8 mouse cellular contexts compared by ENCODE assay signal in genomic region chr17:29080758-29081617, GRCm38 (mm10). TPM values are rescaled to one million over a fixed set of nuclear protein-coding genes. Genes with fewer than 3 reads are reported as not detected.
DNase-seq lines count a peak whose midpoint lies in the region; ATAC-seq and TF ChIP-seq lines count a peak whose summit lies in the region.

No protein-coding gene starts in this region.

- ATAC-seq in embryonic facial prominence, embryonic 13.5 days (ENCODE audit: insufficient number of reproducible peaks, insufficient read depth, low FRiP score, low TSS enrichment, low read depth): no peak
- ATAC-seq in liver, embryonic 14.5 days (ENCODE audit: insufficient read depth): no peak
- ATAC-seq in stomach, postnatal 0 days (ENCODE audit: low FRiP score, low TSS enrichment): peak; percentile 48

- H3K9me3 ChIP-seq in embryonic facial prominence, embryonic 13.5 days: no peaks in the 10 kb centered on the region
- no peaks in the 10 kb centered on the region for H3K9me3 ChIP-seq in liver, embryonic 14.5 days (ENCODE audit: control insufficient read depth, low read length)
- H3K9me3 ChIP-seq in stomach, postnatal 0 days (ENCODE audit: control insufficient read depth, low read length): no peaks in the 10 kb centered on the region

- H3K4me2 ChIP-seq in embryonic facial prominence, embryonic 13.5 days: peak overlapping the region; percentile 53
- H3K4me2 ChIP-seq in liver, embryonic 14.5 days (ENCODE audit: low read depth): peak overlapping the region; percentile 39
- H3K4me2 ChIP-seq in stomach, postnatal 0 days (replicated peaks; ENCODE audit: low read depth): no peak overlapping the region

- peak overlapping the region; percentile 40; the same call in 1 of the 2 replicates for H3K4me3 ChIP-seq in spleen, adult 2 months (ENCODE audit: extremely low read depth, insufficient read depth, insufficient read length)
- H3K4me3 ChIP-seq in embryonic facial prominence, embryonic 13.5 days: peak overlapping the region; percentile 27
- no peak overlapping the region for H3K4me3 ChIP-seq in liver, embryonic 14.5 days (ENCODE audit: insufficient read depth in 1 of 2, low read depth in 2 of 2, low read length in 2 of 2)
- no peak overlapping the region for H3K4me3 ChIP-seq in stomach, postnatal 0 days (ENCODE audit: low read depth, low read length)
- H3K4me3 ChIP-seq in cerebellum, adult 2 months (replicated peaks; ENCODE audit: insufficient read depth, low read depth, low read length): no peak overlapping the region

- no peak for TF ChIP-seq POLR2A in spleen, adult 2 months (IDR thresholded peaks at IDR 0.05; ENCODE audit: low read depth, low read length)
- no peak for TF ChIP-seq POLR2A in cerebellum, adult 2 months (IDR thresholded peaks at IDR 0.05; ENCODE audit: borderline replicate concordance, insufficient read depth, low read length)

- no peaks in the 10 kb centered on the region for H3K36me3 ChIP-seq in spleen, adult 2 months (ENCODE audit: control insufficient read depth, insufficient read depth, low read length)
- no peaks in the 10 kb centered on the region for H3K36me3 ChIP-seq in embryonic facial prominence, embryonic 13.5 days
- no peaks in the 10 kb centered on the region for H3K36me3 ChIP-seq in liver, embryonic 14.5 days (replicated peaks; ENCODE audit: control insufficient read depth, insufficient read depth, low read depth)
- no peaks in the 10 kb centered on the region for H3K36me3 ChIP-seq in stomach, postnatal 0 days (ENCODE audit: control insufficient read depth, insufficient read depth, low read length)

- TF ChIP-seq CTCF in spleen, adult 2 months (IDR thresholded peaks at IDR 0.05; ENCODE audit: extremely low read depth, insufficient read depth, insufficient read length, insufficient replicate concordance): no peak
- no peak for TF ChIP-seq CTCF in liver, embryonic 14.5 days (IDR thresholded peaks at IDR 0.05; ENCODE audit: low read depth)
- no peak for TF ChIP-seq CTCF in stomach, postnatal 0 days (IDR thresholded peaks at IDR 0.05; ENCODE audit: low read depth)
- TF ChIP-seq CTCF in cerebellum, adult 2 months (IDR thresholded peaks at IDR 0.05; ENCODE audit: borderline replicate concordance, insufficient read depth, low read depth, low read length): no peak

- whole genome bisulfite sequencing in spleen, adult 2 months: 26% methylated on average over 22 of the region's 23 CpGs
- WGBS in embryonic facial prominence, embryonic 13.5 days: 2% methylated on average over 23 of the region's 23 CpGs
- WGBS in liver, embryonic 14.5 days (ENCODE audit: insufficient replicate concordance): 6% methylated on average over 23 of the region's 23 CpGs
- WGBS in stomach, postnatal 0 days: 14% methylated on average over 23 of the region's 23 CpGs
- 61% methylated on average over 23 of the region's 23 CpGs for WGBS in cerebellum, adult 2 months

- no peak for TF ChIP-seq EP300 in liver, embryonic 14.5 days (IDR thresholded peaks at IDR 0.05; ENCODE audit: low read depth)
- TF ChIP-seq EP300 in stomach, postnatal 0 days (optimal IDR thresholded peaks at IDR 0.05): no peak

- H3K4me1 ChIP-seq in spleen, adult 2 months (ENCODE audit: control insufficient read depth, insufficient read depth, insufficient read length): peaks cover 6% of the 10 kb centered on the region; the same call in 1 of the 2 replicates
- H3K4me1 ChIP-seq in embryonic facial prominence, embryonic 13.5 days: peaks cover 30% of the 10 kb centered on the region
- H3K4me1 ChIP-seq in liver, embryonic 14.5 days (replicated peaks; ENCODE audit: control insufficient read depth in 2 of 2, insufficient read depth in 2 of 2, low read length in 1 of 2): peaks cover 0 to 14% of the 10 kb centered on the region in 2 experiments; a peak in 2 of 4 replicates
- H3K4me1 ChIP-seq in stomach, postnatal 0 days (replicated peaks; ENCODE audit: control insufficient read depth, insufficient read depth): peaks cover 3% of the 10 kb centered on the region
- no peaks in the 10 kb centered on the region for H3K4me1 ChIP-seq in cerebellum, adult 2 months (ENCODE audit: control insufficient read depth, insufficient read depth, low read length)

- H3K27me3 ChIP-seq in spleen, adult 2 months (ENCODE audit: control insufficient read depth, insufficient read depth, low read length): peaks cover 4% of the 10 kb centered on the region; the same call in 1 of the 2 replicates
- peaks cover 42% of the 10 kb centered on the region for H3K27me3 ChIP-seq in embryonic facial prominence, embryonic 13.5 days
- H3K27me3 ChIP-seq in liver, embryonic 14.5 days (ENCODE audit: control insufficient read depth, insufficient read depth, low read length): peaks cover 19% of the 10 kb centered on the region
- no peaks in the 10 kb centered on the region for H3K27me3 ChIP-seq in stomach, postnatal 0 days (ENCODE audit: control insufficient read depth, insufficient read depth, low read length)
- no peaks in the 10 kb centered on the region for H3K27me3 ChIP-seq in cerebellum, adult 2 months (ENCODE audit: control insufficient read depth, insufficient read depth, low read length)

- peak overlapping the region; percentile 46; the same call in 1 of the 2 replicates for H3K9ac ChIP-seq in embryonic facial prominence, embryonic 13.5 days
- no peak overlapping the region for H3K9ac ChIP-seq in liver, embryonic 14.5 days (replicated peaks)
- 0 out of 2 replicates have a peak overlapping the region, but pooled peaks have one; percentile 23 for H3K9ac ChIP-seq in stomach, postnatal 0 days (ENCODE audit: low read length)

- H3K27ac ChIP-seq in spleen, adult 2 months (ENCODE audit: insufficient read depth, low read length): no peak overlapping the region
- H3K27ac ChIP-seq in embryonic facial prominence, embryonic 13.5 days: no peak overlapping the region
- H3K27ac ChIP-seq in liver, embryonic 14.5 days: no peak overlapping the region
- peak overlapping the region; percentile 53 for H3K27ac ChIP-seq in stomach, postnatal 0 days (replicated peaks)
- H3K27ac ChIP-seq in cerebellum, adult 2 months (ENCODE audit: insufficient read depth, low read length): no peak overlapping the region

- DNase-seq in spleen, adult 2 months (ENCODE audit: low read depth in 1 of 2, low spot score in 2 of 2): no peak
- DNase-seq in spleen, postnatal 36 days (ENCODE audit: low spot score in 2 of 2): no peak
- no peak for DNase-seq in liver, embryonic 14.5 days (ENCODE audit: low read depth in 3 of 3, low spot score in 3 of 3)
- DNase-seq in stomach, postnatal 0 days (ENCODE audit: low spot score): no peak
- no peak for DNase-seq in cerebellum, adult 2 months
- DNase-seq in cerebellum, postnatal 10 days: no peak
- DNase-seq in right cerebral cortex, adult 18-20 months: no peak

RNA-seq across cellular contexts. Expression of gene Cdkn1a, which starts 9.8 kb away (rescaled TPM):
- polyA plus RNA-seq in spleen, adult 2 months (2012; rRNA removed): 7.6 and 8.0 TPM in 2 replicates
- 66.8 and 78.2 TPM in 2 replicates for polyA plus RNA-seq in embryonic facial prominence, embryonic 13.5 days (2015; fragmentation: Nextera tagmentation; extraction: Ambion mirVana)
- 2.6 and 3.0 TPM in 2 replicates for polyA plus RNA-seq in liver, embryonic 14.5 days (2012; rRNA removed)
- 6.5 and 7.0 TPM in 2 replicates for polyA plus RNA-seq in liver, embryonic 14.5 days (2014; fragmentation: Nextera tagmentation; extraction: Ambion mirVana)
- polyA plus RNA-seq in stomach, postnatal 0 days (2015; fragmentation: Nextera tagmentation; extraction: Ambion mirVana): 484 and 502 TPM in 2 replicates
- polyA plus RNA-seq in cerebellum, adult 2 months (2012; rRNA removed): 12.6 and 19.4 TPM in 2 replicates

RNA-seq across cellular contexts. Expression of gene Rab44, which starts 33.0 kb away (rescaled TPM):
- polyA plus RNA-seq in spleen, adult 2 months (2012; rRNA removed): 4.9 and 5.2 TPM in 2 replicates
- polyA plus RNA-seq in embryonic facial prominence, embryonic 13.5 days (2015; fragmentation: Nextera tagmentation; extraction: Ambion mirVana): 0.55 and 0.56 TPM in 2 replicates
- 11.5 and 12.8 TPM in 2 replicates for polyA plus RNA-seq in liver, embryonic 14.5 days (2012; rRNA removed)
- polyA plus RNA-seq in liver, embryonic 14.5 days (2014; fragmentation: Nextera tagmentation; extraction: Ambion mirVana): 3.7 and 4.1 TPM in 2 replicates
- 1.4 and 2.2 TPM in 2 replicates for polyA plus RNA-seq in stomach, postnatal 0 days (2015; fragmentation: Nextera tagmentation; extraction: Ambion mirVana)
- polyA plus RNA-seq in cerebellum, adult 2 months (2012; rRNA removed): 0.32 and 0.47 TPM in 2 replicates

RNA-seq across cellular contexts. Expression of gene Srsf3, which starts 48.6 kb away (rescaled TPM):
- 189 and 210 TPM in 2 replicates for polyA plus RNA-seq in spleen, adult 2 months (2012; rRNA removed)
- 702 and 727 TPM in 2 replicates for polyA plus RNA-seq in embryonic facial prominence, embryonic 13.5 days (2015; fragmentation: Nextera tagmentation; extraction: Ambion mirVana)
- polyA plus RNA-seq in liver, embryonic 14.5 days (2012; rRNA removed): 91.1 and 123 TPM in 2 replicates
- polyA plus RNA-seq in liver, embryonic 14.5 days (2014; fragmentation: Nextera tagmentation; extraction: Ambion mirVana): 269 and 272 TPM in 2 replicates
- 279 and 305 TPM in 2 replicates for polyA plus RNA-seq in stomach, postnatal 0 days (2015; fragmentation: Nextera tagmentation; extraction: Ambion mirVana)
- polyA plus RNA-seq in cerebellum, adult 2 months (2012; rRNA removed): 129 and 136 TPM in 2 replicates

Comparison
In these comparisons a context has a peak if more than half of its experiments do, and no peak if none do; other contexts are left out.
1. H3K4me3 ChIP-seq: peak in spleen, adult 2 months (single experiment) and embryonic facial prominence, embryonic 13.5 days (single experiment); none in liver, embryonic 14.5 days (0 of 2), stomach, postnatal 0 days (single experiment) and cerebellum, adult 2 months (single experiment).